Mouse (Mus musculus) lung, postnatal 0 days (tissue): ENCODE data around the gene Pdk2.

Experiments
- CTCF ChIP-seq: IDR thresholded peaks from 2 replicates; pipeline ENCODE4 v1.5.1; 2016; ENCODE audit warnings: antibody characterized with exemption, mild to moderate bottlenecking
- EP300 ChIP-seq: IDR thresholded peaks from 2 replicates; pipeline ENCODE4 v1.6.1; 2016; ENCODE audit warnings: antibody characterized with exemption, mild to moderate bottlenecking, control low read depth

GRCm38 (mm10) chr11:95043608-95044007, 2.5 kb upstream of the Pdk2 start:
- TF ChIP-seq CTCF (no peak), EP300 (no peak)
